Mouse (Mus musculus) kidney, postnatal 10 days (tissue): ENCODE results near the gene Txndc2.

Source experiments
- DNase-seq: peaks from one replicate; pipeline ENCODE4 v3.0.0; 2021; ENCODE audit warnings: mixed read lengths

Txndc2 gene

GRCm38 (mm10) chr17:65611721-65612120, 30.2 kb downstream of the Txndc2 start:
- no peak for DNase-seq

- no peak for DNase-seq
Observed at GRCm38 (mm10) chr17:65608743-65609142, 33.2 kb downstream of the Txndc2 start.

DNA sequence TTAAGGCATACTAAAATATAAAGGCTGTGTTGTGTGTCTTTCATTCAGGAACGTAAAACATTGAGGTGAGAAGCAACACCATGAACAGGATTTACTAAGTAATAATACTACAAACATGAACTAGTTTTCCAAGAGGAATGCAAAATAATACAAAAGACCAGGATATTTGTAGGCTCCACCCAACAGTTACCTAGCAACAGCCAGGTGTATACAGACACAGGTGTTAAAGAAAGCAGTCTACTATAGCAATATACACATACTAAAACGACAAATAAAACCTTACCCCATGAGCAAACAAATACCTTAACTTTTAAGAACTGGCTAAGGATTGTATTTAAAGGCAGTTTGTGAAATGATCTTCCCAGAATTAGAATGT, 33.7 kb downstream of the Txndc2 start:
- DNase-seq, result no peak

DNA sequence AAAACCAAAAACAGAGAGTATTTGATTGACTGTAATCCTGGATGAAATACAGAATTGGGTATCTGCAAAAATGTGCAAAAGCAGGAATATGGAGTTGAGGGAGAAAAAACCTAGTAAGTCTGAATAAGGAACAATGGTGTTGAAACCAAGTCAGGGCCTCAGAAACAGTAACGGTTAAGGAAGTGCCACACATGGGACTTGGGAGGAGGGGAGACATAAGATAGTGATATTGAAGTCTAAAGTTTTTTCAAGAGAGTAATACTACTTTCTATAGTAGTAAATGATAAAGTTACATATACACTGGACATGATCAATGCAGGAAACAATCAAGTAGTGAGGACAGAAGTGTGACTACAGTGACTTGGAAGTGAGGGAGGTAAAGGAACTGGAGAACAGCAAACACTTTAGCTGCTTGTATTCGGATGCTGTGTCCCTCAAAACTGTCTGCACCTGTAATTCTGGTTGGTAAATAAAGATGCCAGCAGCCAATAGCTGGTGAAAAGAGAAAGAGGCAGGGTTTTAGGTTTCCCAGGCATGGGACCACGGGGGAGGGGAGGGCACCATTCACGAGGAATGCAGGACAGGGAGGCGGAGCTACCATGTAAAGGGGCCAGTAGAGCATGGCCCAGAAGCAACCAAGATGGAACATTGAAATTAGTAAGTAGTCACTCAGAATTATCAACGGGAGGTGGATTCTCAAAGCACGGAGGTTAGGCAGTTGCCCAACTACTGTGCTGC, 34.2 kb downstream of the Txndc2 start:
- peak; percentile 42 for DNase-seq

DNA sequence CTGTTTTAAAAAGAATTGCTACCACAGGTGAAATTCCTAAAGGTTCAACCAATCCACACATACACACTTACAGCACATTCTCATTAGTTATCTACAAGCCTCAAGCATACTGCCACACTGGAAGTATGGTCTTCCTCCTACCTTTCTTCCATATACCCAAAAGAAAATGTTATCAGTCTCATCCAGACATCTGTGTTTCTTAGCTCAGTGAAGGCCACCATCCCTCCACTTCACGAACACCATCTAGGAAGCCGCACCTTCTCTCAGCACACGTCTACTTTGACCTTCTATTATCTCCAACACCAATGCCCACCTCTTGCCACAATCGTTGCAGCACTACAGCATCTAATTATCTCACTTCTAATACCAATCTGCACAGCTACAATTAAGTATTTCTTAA, 36.0 kb downstream of the Txndc2 start:
- no peak for DNase-seq

- no peak for DNase-seq
Observed at GRCm38 (mm10) chr17:65604892-65605291, 37.1 kb downstream of the Txndc2 start.

DNA sequence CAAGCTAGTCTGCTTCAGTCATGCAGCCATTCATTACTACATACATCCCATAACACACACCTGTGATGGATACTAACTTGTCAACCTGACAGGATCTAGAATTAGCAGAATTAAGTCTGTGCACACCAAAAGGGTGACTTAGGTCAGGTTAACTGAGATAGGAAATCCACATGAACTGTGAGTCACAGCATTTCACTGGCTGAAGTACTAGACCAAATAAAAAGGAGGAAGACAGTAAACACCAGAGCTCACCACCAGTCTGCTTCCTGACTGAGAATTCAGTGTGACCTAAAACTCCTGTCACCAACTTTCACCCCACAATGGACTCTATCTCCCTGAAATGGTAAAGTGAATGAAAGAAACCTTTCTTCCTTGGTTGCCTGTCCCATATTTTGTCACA, 37.7 kb downstream of the Txndc2 start:
- DNase-seq, result no peak

DNA sequence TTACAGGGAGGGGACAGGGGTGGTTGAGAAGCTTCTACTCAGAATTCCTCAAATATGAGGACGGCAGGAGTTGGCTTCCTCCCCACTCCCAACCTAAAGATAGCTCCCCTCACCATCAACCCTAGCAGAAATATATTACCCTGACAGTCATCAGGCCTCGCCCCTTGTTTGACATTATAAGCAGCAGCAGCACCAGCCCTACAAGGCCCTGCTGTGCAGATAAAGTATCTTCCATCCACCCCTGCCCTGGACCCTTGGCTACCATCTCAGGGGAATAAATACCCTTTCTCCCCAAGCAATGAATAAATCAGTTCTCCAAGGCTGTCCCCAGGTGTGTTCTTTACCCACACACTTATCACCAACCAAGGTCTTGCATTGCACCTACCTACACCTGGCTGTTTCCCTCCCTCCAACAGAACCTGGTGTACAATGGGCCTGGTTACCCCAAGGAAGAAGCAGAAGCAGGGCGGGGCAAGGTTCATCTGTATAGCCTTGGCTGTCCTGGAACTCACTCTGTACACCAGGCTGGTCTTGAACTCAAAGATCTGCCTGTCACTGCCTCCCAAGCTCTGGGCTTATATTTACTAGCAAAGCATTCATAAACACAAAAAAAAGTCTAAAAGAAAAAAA, 44.0 kb downstream of the Txndc2 start:
- no peak for DNase-seq

GRCm38 (mm10) chr17:65594687-65595086, 47.3 kb downstream of the Txndc2 start:
- no peak for DNase-seq
